Mouse (Mus musculus) erythroblast, embryonic 14.5 days (primary cell): ENCODE data around the gene Kctd21.

Experiments used
- GATA1 ChIP-seq: IDR thresholded peaks from 2 replicates; pipeline ENCODE4 v1.6.1; 2012; ENCODE audit warnings: low read length, inconsistent platforms, mixed read lengths
- TAL1 ChIP-seq: IDR thresholded peaks from 3 replicates; pipeline ENCODE4 v1.6.1; 2012; ENCODE audit warnings: low read length, inconsistent platforms, mixed read lengths

GRCm38 (mm10) chr7:97334406-97334805, 2.3 kb downstream of the Kctd21 start:
- TF ChIP-seq GATA1 (no peak), TAL1 (no peak)
